Mouse (Mus musculus) kidney, embryonic 15.5 days (tissue): ENCODE data around the gene Bbs4. TPM values are rescaled to one million over a fixed set of nuclear protein-coding genes. Genes with fewer than 3 reads are reported as not detected.
A peak's percentile ranks its signal among the peaks of the same experiment; 100 is the strongest.

Experiments
- ATAC-seq: fragments of 200-750 bp; cut with Nextera tagmentation; replicated peaks from 2 replicates; pipeline ENCODE4 v1.8.0; 2017; ENCODE audit warnings: moderate TSS enrichment; ENCODE audit not compliant: low FRiP score
- H3K27ac ChIP-seq: fragments of 300-500 bp; sonication (generic); 2 replicates; pipeline ENCODE4 v1.5.1; 2015; ENCODE audit warnings: mild to moderate bottlenecking, inconsistent platforms
- H3K27me3 ChIP-seq: fragments of 300-500 bp; sonication (generic); 2 replicates; pipeline ENCODE4 v1.6.1; 2015; ENCODE audit warnings: inconsistent platforms
- H3K36me3 ChIP-seq: fragments of 300-500 bp; sonication (generic); 2 replicates; pipeline ENCODE4 v1.6.1; 2015; ENCODE audit warnings: inconsistent platforms
- H3K4me1 ChIP-seq: fragments of 300-500 bp; sonication (generic); 2 replicates; pipeline ENCODE4 v1.6.1; 2015; ENCODE audit warnings: inconsistent platforms
- H3K4me2 ChIP-seq: fragments of 300-500 bp; sonication (generic); 2 replicates; pipeline ENCODE4 v1.6.1; 2015; ENCODE audit warnings: moderate library complexity, mild to moderate bottlenecking, inconsistent platforms
- H3K4me3 ChIP-seq: fragments of 300-500 bp; sonication (generic); replicated peaks from 2 replicates; pipeline ENCODE4 v1.5.1; 2015; ENCODE audit warnings: mild to moderate bottlenecking, inconsistent platforms
- H3K9ac ChIP-seq: fragments of 300-500 bp; sonication (generic); 2 replicates; pipeline ENCODE4 v1.6.1; 2015; ENCODE audit warnings: mild to moderate bottlenecking, inconsistent platforms
- H3K9me3 ChIP-seq: fragments of 300-500 bp; sonication (generic); replicated peaks from 2 replicates; pipeline ENCODE4 v1.6.1; 2016; ENCODE audit warnings: inconsistent platforms
- WGBS: fragments of 180-500 bp; shearing (Covaris S2); methylation state at CpG from one replicate; pipeline ENCODE4 v1.1.7; 2015; ENCODE audit warnings: mixed read lengths; 5-methylcytosine and 5-hydroxymethylcytosine counted together
- polyA plus RNA-seq: library from polyadenylated mRNA; unstranded; fragments of >200 nt; fragmentation: Nextera tagmentation; extraction: Ambion mirVana; gene quantifications from 2 replicates; pipeline ENCODE4 v1.2.1, GENCODE M21; 2015

Bbs4 gene
- polyA plus RNA-seq, 1 experiment from 2014 or later, result 14.6 TPM

GRCm38 (mm10) chr9:59338411-59338810 is 14.9 kb downstream of the Bbs4 start:
- H3K36me3 ChIP-seq, result peaks cover 41% of the 10 kb centered on the region
- H3K9me3 ChIP-seq, result no peaks in the 10 kb centered on the region
- no peak for ATAC-seq
- H3K27me3 ChIP-seq, result no peaks in the 10 kb centered on the region
- no peak overlapping the region for H3K9ac ChIP-seq
- 87% methylated on average over 5 of the region's 5 CpGs for WGBS
- no peaks in the 10 kb centered on the region for H3K4me1 ChIP-seq
- no peak overlapping the region for H3K4me3 ChIP-seq
- no peak overlapping the region for H3K27ac ChIP-seq
- no peak overlapping the region for H3K4me2 ChIP-seq

- Histone ChIP-seq H3K4me3 (no peak overlapping the region), H3K9ac (no peak overlapping the region), H3K36me3 (peaks cover 44% of the 10 kb centered on the region), H3K4me1 (no peaks in the 10 kb centered on the region), H3K27me3 (no peaks in the 10 kb centered on the region), H3K4me2 (no peak overlapping the region), H3K27ac (no peak overlapping the region), H3K9me3 (no peaks in the 10 kb centered on the region)
- ATAC-seq, result no peak
- 93% methylated on average over 5 of the region's 5 CpGs for WGBS
Observed at GRCm38 (mm10) chr9:59337889-59338288, 15.4 kb downstream of the Bbs4 start.

GRCm38 (mm10) chr9:59336539-59336938 is 16.8 kb downstream of the Bbs4 start:
- Histone ChIP-seq H3K9me3 (no peaks in the 10 kb centered on the region), H3K4me2 (no peak overlapping the region), H3K4me1 (no peaks in the 10 kb centered on the region), H3K4me3 (no peak overlapping the region), H3K36me3 (peaks cover 42% of the 10 kb centered on the region), H3K27me3 (no peaks in the 10 kb centered on the region), H3K9ac (no peak overlapping the region), H3K27ac (no peak overlapping the region)
- 94% methylated on average over 3 of the region's 3 CpGs for WGBS
- no peak for ATAC-seq

GRCm38 (mm10) chr9:59330055-59330454 is 23.3 kb downstream of the Bbs4 start:
- Histone ChIP-seq H3K4me1 (no peaks in the 10 kb centered on the region), H3K4me2 (no peak overlapping the region), H3K4me3 (no peak overlapping the region), H3K36me3 (peaks cover 60% of the 10 kb centered on the region), H3K27me3 (no peaks in the 10 kb centered on the region), H3K9me3 (no peaks in the 10 kb centered on the region), H3K27ac (no peak overlapping the region), H3K9ac (no peak overlapping the region)
- WGBS, result 92% methylated on average over 5 of the region's 5 CpGs
- ATAC-seq, result no peak

GRCm38 (mm10) chr9:59324351-59324750 is 29.0 kb downstream of the Bbs4 start:
- no peak overlapping the region for H3K9ac ChIP-seq
- ATAC-seq, result no peak
- peaks cover 76% of the 10 kb centered on the region for H3K36me3 ChIP-seq
- no peak overlapping the region for H3K4me3 ChIP-seq
- H3K9me3 ChIP-seq, result no peaks in the 10 kb centered on the region
- H3K27ac ChIP-seq, result no peak overlapping the region
- no peak overlapping the region for H3K4me2 ChIP-seq
- no peaks in the 10 kb centered on the region for H3K27me3 ChIP-seq
- H3K4me1 ChIP-seq, result no peaks in the 10 kb centered on the region

- peaks cover 56% of the 10 kb centered on the region for H3K36me3 ChIP-seq
- H3K4me1 ChIP-seq, result no peaks in the 10 kb centered on the region
- H3K4me2 ChIP-seq, result no peak overlapping the region
- no peak overlapping the region for H3K27ac ChIP-seq
- H3K9me3 ChIP-seq, result no peaks in the 10 kb centered on the region
- H3K27me3 ChIP-seq, result no peaks in the 10 kb centered on the region
- ATAC-seq, result no peak
- no peak overlapping the region for H3K4me3 ChIP-seq
- no peak overlapping the region for H3K9ac ChIP-seq
- 90% methylated on average over 3 of the region's 3 CpGs for WGBS
Observed at GRCm38 (mm10) chr9:59316206-59316605, 37.1 kb downstream of the Bbs4 start.

- peaks cover 85% of the 10 kb centered on the region for H3K36me3 ChIP-seq
- no peaks in the 10 kb centered on the region for H3K9me3 ChIP-seq
- H3K4me2 ChIP-seq, result no peak overlapping the region
- no peak overlapping the region for H3K27ac ChIP-seq
- 83% methylated on average over 3 of the region's 3 CpGs for WGBS
- H3K27me3 ChIP-seq, result no peaks in the 10 kb centered on the region
- H3K4me1 ChIP-seq, result no peaks in the 10 kb centered on the region
- no peak overlapping the region for H3K9ac ChIP-seq
- no peak overlapping the region for H3K4me3 ChIP-seq
- ATAC-seq, result no peak
Observed at GRCm38 (mm10) chr9:59311284-59311670, 42.0 kb downstream of the Bbs4 start.

GRCm38 (mm10) chr9:59310582-59311283 is 42.6 kb downstream of the Bbs4 start:
- Histone ChIP-seq H3K4me3 (no peak overlapping the region), H3K27me3 (no peaks in the 10 kb centered on the region), H3K4me1 (no peaks in the 10 kb centered on the region), H3K9ac (no peak overlapping the region), H3K36me3 (peaks cover 89% of the 10 kb centered on the region), H3K9me3 (no peaks in the 10 kb centered on the region), H3K27ac (no peak overlapping the region), H3K4me2 (no peak overlapping the region)
- no peak for ATAC-seq
- WGBS, result 88% methylated on average over 8 of the region's 8 CpGs

GRCm38 (mm10) chr9:59307890-59308289 is 45.4 kb downstream of the Bbs4 start:
- H3K4me1 ChIP-seq, result no peaks in the 10 kb centered on the region
- no peak overlapping the region for H3K4me2 ChIP-seq
- no peak overlapping the region for H3K27ac ChIP-seq
- 69% methylated on average over 2 of the region's 2 CpGs for WGBS
- no peaks in the 10 kb centered on the region for H3K27me3 ChIP-seq
- no peak for ATAC-seq
- no peak overlapping the region for H3K4me3 ChIP-seq
- H3K9me3 ChIP-seq, result no peaks in the 10 kb centered on the region
- no peak overlapping the region for H3K9ac ChIP-seq
- H3K36me3 ChIP-seq, result peaks cover 83% of the 10 kb centered on the region

- ATAC-seq, result no peak
- 78% methylated on average over 2 of the region's 2 CpGs for WGBS
Observed at GRCm38 (mm10) chr9:59296419-59296818, 56.9 kb downstream of the Bbs4 start.

GRCm38 (mm10) chr9:59292493-59292875 is 60.8 kb downstream of the Bbs4 start:
- peaks cover 17% of the 10 kb centered on the region for H3K4me1 ChIP-seq
- H3K36me3 ChIP-seq, result peaks cover 2% of the 10 kb centered on the region
- ATAC-seq, result no peak
- WGBS, result 34% methylated on average over 3 of the region's 3 CpGs
- H3K9me3 ChIP-seq, result no peaks in the 10 kb centered on the region
- H3K4me2 ChIP-seq, result peak overlapping the region; percentile 72
- peak overlapping the region; percentile 89 for H3K4me3 ChIP-seq
- H3K9ac ChIP-seq, result peak overlapping the region; percentile 86
- no peak overlapping the region for H3K27ac ChIP-seq
- no peaks in the 10 kb centered on the region for H3K27me3 ChIP-seq

More at GRCm38 (mm10) chr9:59296419-59296818, 56.9 kb downstream of the Bbs4 start:
- Histone ChIP-seq H3K4me1 (peaks cover 9% of the 10 kb centered on the region), H3K4me3 (no peak overlapping the region), H3K27me3 (no peaks in the 10 kb centered on the region), H3K4me2 (no peak overlapping the region), H3K27ac (no peak overlapping the region), H3K9me3 (no peaks in the 10 kb centered on the region), H3K36me3 (peaks cover 36% of the 10 kb centered on the region), H3K9ac (no peak overlapping the region)

GRCm38 (mm10) chr9:59291688-59292492 is 61.4 kb downstream of the Bbs4 start:
- Histone ChIP-seq H3K4me3 (peak overlapping the region; percentile 89), H3K9ac (peak overlapping the region; percentile 86), H3K27me3 (no peaks in the 10 kb centered on the region), H3K4me1 (peaks cover 17% of the 10 kb centered on the region), H3K36me3 (no peaks in the 10 kb centered on the region), H3K9me3 (no peaks in the 10 kb centered on the region), H3K27ac (peak overlapping the region; percentile 91), H3K4me2 (peak overlapping the region; percentile 72)
- 1% methylated on average over 49 of the region's 50 CpGs for WGBS
- peak; percentile 83 for ATAC-seq
